Mouse (Mus musculus) v-Abl transformed pro-B cells (cell line): Measurements from ENCODE around the gene Tpst2.
"Not testable (repeated sequence)": the region's sequence is repeated elsewhere in the genome, so short reads cannot be mapped to it uniquely, and the experiment has no call there.

Experiments used
- in situ Hi-C, 2 experiments: fragments of 400-800 bp; cut with MboI; formaldehyde crosslinking; loops; one replicate each; pipeline ENCODE4 v1.15.1; 2025; ENCODE audit not compliant: unreplicated experiment in 2 of 2

Gene Tpst2

DNA sequence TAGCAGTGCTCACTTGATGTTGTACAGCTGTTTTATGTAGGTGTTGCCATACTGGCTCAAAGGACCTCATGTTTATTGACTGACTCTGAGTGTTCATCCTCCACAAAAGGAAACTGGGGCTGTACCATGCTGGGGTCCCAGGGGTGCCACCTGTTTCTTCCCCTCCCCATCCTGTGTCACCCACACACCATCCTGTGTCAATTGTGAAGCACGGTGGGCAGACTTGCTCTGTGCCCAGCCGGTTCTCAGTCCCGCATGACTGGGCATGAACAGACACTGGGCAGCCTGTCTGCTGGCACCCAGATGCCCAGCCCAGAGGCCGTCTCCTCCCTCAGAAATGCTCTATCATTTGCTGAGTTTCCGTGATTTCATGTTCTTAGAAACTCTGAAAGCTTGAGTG, 15.4 kb downstream of the Tpst2 start:
- in situ Hi-C loops: loop anchor here in 1 of 2 experiments (5.0 to 25.0 kb wide), 2 partner anchors 50 to 1495 kb away; no protein-coding TSS in a partner anchor

- in situ Hi-C loops: loop anchor here in 1 of 2 experiments (5.0 to 25.0 kb wide), 2 partner anchors 50 to 1495 kb away; no protein-coding TSS in a partner anchor
These were observed 16.0 kb downstream of the Tpst2 start for GRCm38 (mm10) chr5:112292343-112292980.

DNA sequence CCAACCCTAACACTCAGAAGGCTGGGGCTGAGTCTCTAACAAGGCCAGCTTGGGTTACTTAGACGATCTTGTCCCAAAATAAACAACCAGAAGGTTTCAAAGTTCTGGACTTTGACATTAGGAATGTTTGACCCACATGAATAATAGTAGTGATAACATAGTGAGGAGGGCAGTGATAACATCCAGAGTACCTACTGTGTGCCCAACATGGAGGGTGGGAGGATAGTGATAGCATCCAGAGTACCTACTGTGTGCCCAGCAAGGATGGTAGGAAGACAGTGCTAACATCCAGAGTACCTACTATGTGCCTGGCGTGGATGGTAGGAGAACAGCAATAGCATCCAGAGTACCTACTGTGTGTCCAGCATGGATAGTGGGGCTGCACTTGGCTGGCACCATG, 17.3 kb downstream of the Tpst2 start:
- in situ Hi-C loops: loop anchor here in 1 of 2 experiments (5.0 to 25.0 kb wide), 2 partner anchors 51 to 1494 kb away; no protein-coding TSS in a partner anchor

DNA sequence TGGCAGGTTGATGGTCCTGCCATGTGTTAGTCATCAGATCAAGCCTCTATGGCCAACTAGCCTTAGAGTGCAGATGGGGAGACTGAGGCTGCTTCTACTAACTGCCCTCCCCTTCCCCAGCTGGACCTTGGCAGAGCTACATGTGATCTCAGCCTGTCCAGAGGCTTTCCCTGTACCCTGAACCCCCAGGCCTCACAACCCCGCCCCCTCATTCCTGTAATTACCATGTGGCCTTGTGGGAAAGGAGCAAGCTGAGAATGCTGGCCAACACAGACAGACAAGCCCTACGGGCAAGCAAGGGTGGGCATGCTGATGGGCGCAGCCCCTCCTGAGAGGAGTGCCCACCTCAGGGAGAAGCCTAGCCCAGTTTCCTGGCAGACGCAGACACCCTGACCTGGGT, 18.2 kb downstream of the Tpst2 start:
- in situ Hi-C loops: loop anchor here in 1 of 2 experiments (5.0 to 25.0 kb wide), 2 partner anchors 52 to 1493 kb away; no protein-coding TSS in a partner anchor

- in situ Hi-C loops: loop anchor here in 1 of 2 experiments (25.0 kb wide), 1 partner anchor 1492 kb away; no protein-coding TSS in a partner anchor
These were observed 18.7 kb downstream of the Tpst2 start for GRCm38 (mm10) chr5:112295162-112295561.

- in situ Hi-C loops: loop anchor here in 1 of 2 experiments (25.0 kb wide), 1 partner anchor 1492 kb away; no protein-coding TSS in a partner anchor
These were observed 19.1 kb downstream of the Tpst2 start for GRCm38 (mm10) chr5:112295564-112295963.

- in situ Hi-C loops: loop anchor here in 1 of 2 experiments (25.0 kb wide), 1 partner anchor 1491 kb away; no protein-coding TSS in a partner anchor
These were observed 20.1 kb downstream of the Tpst2 start for GRCm38 (mm10) chr5:112296404-112297181.

- in situ Hi-C loops: loop anchor here in 1 of 2 experiments (25.0 kb wide), 1 partner anchor 1490 kb away; no protein-coding TSS in a partner anchor
These were observed 20.8 kb downstream of the Tpst2 start for GRCm38 (mm10) chr5:112297257-112297656.

DNA sequence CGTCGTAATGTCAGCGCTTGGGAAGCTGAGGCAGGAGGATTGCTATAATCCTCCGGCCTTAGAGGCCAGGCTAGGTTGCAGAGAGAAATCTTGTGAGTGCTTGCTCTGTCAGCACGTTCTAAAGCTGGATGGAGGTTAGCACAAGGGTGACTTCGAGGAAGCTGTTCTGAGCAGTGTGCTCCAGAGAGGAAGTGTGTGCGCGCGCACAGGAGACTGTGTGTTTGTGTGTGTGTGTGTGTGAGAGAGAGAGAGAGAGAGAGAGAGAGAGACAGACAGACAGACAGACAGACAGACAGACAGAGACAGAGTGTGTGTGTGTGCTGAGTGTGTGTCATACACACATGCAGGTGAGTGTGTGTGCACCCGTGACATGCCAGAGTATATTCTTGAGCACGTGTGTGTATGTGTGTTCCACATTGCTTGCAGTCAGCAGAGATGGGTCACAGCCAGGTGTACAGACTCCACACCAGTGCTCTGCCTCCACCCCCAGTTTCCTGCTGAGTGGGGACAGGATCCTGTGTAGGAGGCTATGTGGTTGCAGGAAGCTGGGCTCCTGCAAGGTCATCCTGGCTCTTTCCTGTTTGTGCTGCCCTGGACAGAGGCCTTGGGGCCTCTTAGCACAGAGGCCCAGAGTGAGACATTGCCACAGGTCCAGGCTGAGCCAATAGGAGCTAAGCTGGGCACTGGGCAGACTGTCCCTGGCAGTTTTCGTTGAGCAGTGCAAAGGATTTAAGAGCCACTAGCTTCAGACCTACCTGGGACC, 21.9 kb downstream of the Tpst2 start:
- in situ Hi-C loops: loop anchor here in 1 of 2 experiments (25.0 kb wide), 1 partner anchor 1489 kb away; no protein-coding TSS in a partner anchor

GRCm38 (mm10) chr5:112299399-112299798, 22.9 kb downstream of the Tpst2 start:
- in situ Hi-C loops: loop anchor here in 1 of 2 experiments (25.0 kb wide), 1 partner anchor 1488 kb away; no protein-coding TSS in a partner anchor

- in situ Hi-C loops: no loop called here
These were observed 23.6 kb downstream of the Tpst2 start for GRCm38 (mm10) chr5:112300112-112300511.

DNA sequence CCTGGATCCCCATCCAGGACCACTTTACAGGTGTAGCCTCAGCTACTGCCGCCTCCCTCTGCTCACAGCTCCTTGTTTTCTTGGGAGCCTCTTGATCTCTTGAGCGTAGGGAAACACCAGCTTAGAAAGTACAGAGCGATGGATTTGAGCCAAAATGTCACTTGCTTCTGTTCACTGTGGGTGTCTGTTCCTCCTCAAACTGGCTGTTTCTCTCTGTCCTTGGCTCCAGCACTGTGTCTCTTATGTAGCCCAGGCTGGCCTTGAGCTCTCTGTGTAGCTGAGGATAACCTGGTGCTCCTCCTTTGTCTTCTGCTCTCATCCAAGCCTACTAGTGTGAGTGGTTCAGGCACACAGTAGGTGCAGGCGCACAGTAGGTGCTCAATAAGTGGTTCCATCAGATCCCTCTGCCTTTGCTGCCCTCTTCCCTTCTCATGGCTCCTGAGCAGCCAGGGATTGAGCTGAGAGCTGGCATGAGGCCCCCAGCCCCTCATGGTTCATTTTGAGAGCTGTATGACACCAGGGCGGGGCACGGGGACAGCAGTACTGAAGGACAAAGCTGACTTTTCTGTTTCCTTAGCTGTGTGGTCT, 24.3 kb downstream of the Tpst2 start:
- in situ Hi-C loops: no loop called here

- in situ Hi-C loops: no loop called here
These were observed 25.2 kb downstream of the Tpst2 start for GRCm38 (mm10) chr5:112301694-112302093.

DNA sequence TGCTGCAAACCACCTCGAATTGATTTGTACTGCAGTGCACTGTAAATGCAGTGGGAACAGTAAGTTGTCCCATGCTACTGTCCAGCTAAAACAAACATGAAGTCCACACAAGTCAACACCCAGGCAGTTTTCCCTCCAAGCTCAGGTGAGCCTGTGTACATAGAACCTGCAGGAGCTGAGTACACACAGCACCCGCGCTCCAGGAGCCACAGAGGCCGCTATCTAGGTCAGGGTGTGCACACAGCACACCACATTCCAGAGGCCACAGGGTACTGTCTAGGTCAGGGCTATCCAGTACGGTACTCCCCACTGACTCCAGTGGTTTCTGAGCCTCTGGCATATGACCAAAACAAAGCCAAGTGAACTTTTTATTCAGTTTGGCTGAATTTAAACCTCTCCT, 25.8 kb downstream of the Tpst2 start:
- in situ Hi-C loops: no loop called here

DNA sequence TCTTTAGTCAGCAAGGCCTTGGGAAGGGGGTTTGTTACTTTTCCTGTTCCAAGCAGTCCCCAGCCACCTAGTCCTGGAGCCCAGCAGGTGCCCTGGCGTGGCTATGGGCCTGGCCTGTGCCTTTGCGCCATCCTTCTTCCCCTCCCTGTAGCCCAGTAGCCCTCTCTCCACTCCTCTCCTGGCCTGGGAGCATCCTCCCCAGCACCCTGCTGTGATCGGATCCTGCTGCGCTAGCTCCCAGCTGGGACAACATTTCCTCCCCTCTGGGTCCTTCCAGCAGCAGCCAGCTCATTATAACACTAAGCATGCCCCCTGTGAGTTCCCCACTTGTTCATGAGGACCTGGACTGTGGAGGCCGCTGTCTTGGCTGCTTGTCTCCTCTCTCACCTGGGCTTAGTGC, 29.4 kb downstream of the Tpst2 start:
- in situ Hi-C loops: no loop called here

DNA sequence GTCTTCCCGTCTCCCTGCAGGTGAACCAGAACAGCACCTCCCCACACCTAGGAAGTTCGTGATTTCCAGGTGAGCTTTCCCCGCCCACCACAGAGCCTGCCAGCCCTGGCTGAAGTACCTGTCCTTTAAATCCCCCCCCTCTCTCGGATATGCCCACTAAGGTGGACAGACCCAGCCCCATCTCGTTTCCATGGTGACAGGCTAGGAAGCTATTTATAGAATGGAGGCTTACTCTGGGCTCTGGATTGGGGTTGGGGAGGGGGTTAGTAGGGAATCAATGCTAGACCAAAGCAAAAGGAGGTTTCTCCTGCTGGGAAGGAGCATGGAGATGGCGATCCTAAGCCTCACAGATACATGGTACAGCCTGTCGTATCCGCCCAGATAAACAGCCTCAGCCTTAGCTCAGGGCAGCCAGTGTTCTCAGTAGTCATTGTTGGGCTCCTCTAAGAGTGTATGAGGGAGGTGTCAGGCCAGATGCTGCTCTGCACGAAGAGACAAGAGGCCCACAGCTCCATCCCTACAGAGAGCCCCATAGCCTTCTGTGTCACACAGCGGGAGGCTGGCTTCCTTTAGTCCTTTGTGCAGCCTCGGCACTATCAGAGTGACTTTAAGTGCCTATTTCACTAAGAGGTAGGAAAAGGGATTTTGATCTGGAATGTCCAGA, 36.9 kb downstream of the Tpst2 start:
- in situ Hi-C loops: no loop called here

DNA sequence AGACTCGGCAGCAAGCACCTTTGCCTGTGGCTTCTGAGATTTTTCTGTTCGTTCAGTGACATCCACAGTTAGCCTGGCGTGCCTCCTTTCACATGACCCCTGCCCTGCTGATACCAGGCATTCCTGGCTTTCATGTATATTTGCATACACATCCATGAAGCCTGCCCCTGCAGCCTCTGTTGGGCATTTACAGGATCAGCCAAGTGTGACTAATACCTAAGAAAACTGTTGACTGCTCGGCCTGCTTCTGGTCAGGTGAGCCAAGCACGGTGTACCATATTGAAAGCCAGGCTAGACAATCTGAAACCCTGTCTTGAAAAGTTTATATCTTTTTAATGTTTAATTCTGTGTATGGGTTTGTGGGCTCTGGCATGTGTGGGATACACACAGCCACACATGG, 40.0 kb downstream of the Tpst2 start:
- in situ Hi-C loops: no loop called here

DNA sequence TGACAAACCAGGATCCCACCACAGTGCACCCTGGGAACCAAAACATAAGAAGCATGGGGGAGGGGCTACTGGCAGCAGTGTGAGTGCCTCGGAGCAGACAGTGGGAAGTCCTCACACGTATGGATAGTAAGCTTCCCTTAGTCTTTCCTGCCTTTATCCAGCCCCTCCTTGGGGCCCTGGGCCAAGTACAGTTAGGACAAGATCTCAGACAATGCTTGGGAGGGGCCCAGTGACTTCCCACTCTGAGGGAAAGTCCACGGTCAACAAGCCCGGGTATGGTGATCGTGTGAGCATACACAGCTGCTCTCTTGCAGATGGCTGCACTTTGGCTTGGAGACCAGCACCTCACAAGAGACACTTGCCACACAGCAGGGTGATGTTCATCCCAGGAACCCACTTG, 40.8 kb downstream of the Tpst2 start:
- in situ Hi-C loops: no loop called here

GRCm38 (mm10) chr5:112319343-112319742, 42.9 kb downstream of the Tpst2 start:
- in situ Hi-C loops: not testable (repeated sequence)
